Mouse (Mus musculus): ENCODE results near the gene Rfc2. TPM values are rescaled to one million over a fixed set of nuclear protein-coding genes. Genes with fewer than 3 reads are reported as not detected.

The Rfc2 gene
- 326 and 332 TPM in 2 replicates for polyA plus RNA-seq (2015; fragmentation: Nextera tagmentation; extraction: Ambion mirVana)

GRCm38 (mm10) chr5:134581146-134581545 lies at the start of gene Rfc2:
Gene Rfc2, plus strand, starts transcription at chr5:134581366.
- WGBS = 75% methylated on average over 5 of the region's 5 CpGs
- peak within 1 kb of the TSS; percentile 30; the same call in 1 of the 2 replicates for H3K27ac ChIP-seq

GRCm38 (mm10) chr5:134531585-134531984 lies 49.6 kb upstream of the Rfc2 start:
- H3K36me3 ChIP-seq = peaks cover 66% of the 10 kb centered on the region
- whole genome bisulfite sequencing = 91% methylated on average over 9 of the region's 9 CpGs
- no peak overlapping the region for H3K4me2 ChIP-seq
- no peak overlapping the region for H3K27ac ChIP-seq
- H3K4me3 ChIP-seq = no peak overlapping the region
- H3K9ac ChIP-seq = no peak overlapping the region
- H3K9me3 ChIP-seq = no peaks in the 10 kb centered on the region
- no peaks in the 10 kb centered on the region for H3K27me3 ChIP-seq
- H3K4me1 ChIP-seq = peaks cover 7% of the 10 kb centered on the region
- ATAC-seq (ENCODE audit: insufficient number of reproducible peaks, insufficient read depth, low FRiP score, low TSS enrichment, low read depth) = no peak

More at GRCm38 (mm10) chr5:134581146-134581545, at the start of gene Rfc2:
- Histone ChIP-seq H3K27me3 (no peaks in the 10 kb centered on the region), H3K4me3 (no peak within 1 kb of the TSS), H3K4me1 (peaks cover 13% of the 10 kb centered on the region), H3K9me3 (no peaks in the 10 kb centered on the region), H3K36me3 (0 out of 2 replicates have a peak, but pooled peaks cover under 1% of the 10 kb centered on the region), H3K4me2 (no peak within 1 kb of the TSS), H3K9ac (no peak within 1 kb of the TSS)
- no peak for ATAC-seq (ENCODE audit: insufficient number of reproducible peaks, insufficient read depth, low FRiP score, low TSS enrichment, low read depth)

- peaks cover 72% of the 10 kb centered on the region for H3K36me3 ChIP-seq
- no peak overlapping the region for H3K9ac ChIP-seq
These were observed 48.7 kb upstream of the Rfc2 start for GRCm38 (mm10) chr5:134532417-134532816.

GRCm38 (mm10) chr5:134536036-134536435 lies 45.1 kb upstream of the Rfc2 start:
- 86% methylated on average over 6 of the region's 6 CpGs for WGBS
- Histone ChIP-seq H3K27ac (no peak overlapping the region), H3K27me3 (no peaks in the 10 kb centered on the region), H3K9ac (no peak overlapping the region), H3K36me3 (peaks cover 75% of the 10 kb centered on the region), H3K9me3 (peaks cover 5% of the 10 kb centered on the region; the same call in 1 of the 2 replicates), H3K4me2 (no peak overlapping the region), H3K4me3 (no peak overlapping the region), H3K4me1 (peaks cover 13% of the 10 kb centered on the region)
- ATAC-seq (ENCODE audit: insufficient number of reproducible peaks, insufficient read depth, low FRiP score, low TSS enrichment, low read depth) = no peak

More at GRCm38 (mm10) chr5:134532417-134532816, 48.7 kb upstream of the Rfc2 start:
- 96% methylated on average over 6 of the region's 6 CpGs for WGBS
- Histone ChIP-seq H3K4me2 (no peak overlapping the region), H3K4me1 (peaks cover 7% of the 10 kb centered on the region), H3K4me3 (no peak overlapping the region), H3K27ac (no peak overlapping the region), H3K9me3 (no peaks in the 10 kb centered on the region), H3K27me3 (no peaks in the 10 kb centered on the region)
- ATAC-seq (ENCODE audit: insufficient number of reproducible peaks, insufficient read depth, low FRiP score, low TSS enrichment, low read depth) = no peak

GRCm38 (mm10) chr5:134539891-134540290 lies 41.3 kb upstream of the Rfc2 start:
- H3K4me2 ChIP-seq = no peak overlapping the region
- peak overlapping the region; percentile 66 for H3K27ac ChIP-seq
- peaks cover 45% of the 10 kb centered on the region for H3K36me3 ChIP-seq
- H3K9ac ChIP-seq = 0 out of 2 replicates have a peak overlapping the region, but pooled peaks have one; percentile 11
- H3K4me1 ChIP-seq = peaks cover 26% of the 10 kb centered on the region
- H3K9me3 ChIP-seq = peaks cover 5% of the 10 kb centered on the region; the same call in 1 of the 2 replicates
- H3K4me3 ChIP-seq = no peak overlapping the region
- ATAC-seq (ENCODE audit: insufficient number of reproducible peaks, insufficient read depth, low FRiP score, low TSS enrichment, low read depth) = no peak
- WGBS = 10% methylated on average over 3 of the region's 3 CpGs
- no peaks in the 10 kb centered on the region for H3K27me3 ChIP-seq

GRCm38 (mm10) chr5:134540881-134541280 lies 40.3 kb upstream of the Rfc2 start:
- no peaks in the 10 kb centered on the region for H3K27me3 ChIP-seq
- H3K9ac ChIP-seq = 0 out of 2 replicates have a peak overlapping the region, but pooled peaks have one; percentile 12
- H3K27ac ChIP-seq = peak overlapping the region; percentile 66; the same call in 1 of the 2 replicates
- H3K36me3 ChIP-seq = peaks cover 36% of the 10 kb centered on the region
- ATAC-seq (ENCODE audit: insufficient number of reproducible peaks, insufficient read depth, low FRiP score, low TSS enrichment, low read depth) = no peak
- peaks cover 5% of the 10 kb centered on the region; the same call in 1 of the 2 replicates for H3K9me3 ChIP-seq
- H3K4me3 ChIP-seq = no peak overlapping the region
- WGBS = 53% methylated on average over 6 of the region's 6 CpGs
- peaks cover 26% of the 10 kb centered on the region for H3K4me1 ChIP-seq
- H3K4me2 ChIP-seq = no peak overlapping the region

- H3K9me3 ChIP-seq = peaks cover 5% of the 10 kb centered on the region; the same call in 1 of the 2 replicates
- H3K4me1 ChIP-seq = peaks cover 26% of the 10 kb centered on the region
- no peak overlapping the region for H3K27ac ChIP-seq
- no peaks in the 10 kb centered on the region for H3K27me3 ChIP-seq
- no peak overlapping the region for H3K9ac ChIP-seq
- H3K36me3 ChIP-seq = peaks cover 35% of the 10 kb centered on the region
- no peak overlapping the region for H3K4me3 ChIP-seq
- no peak for ATAC-seq (ENCODE audit: insufficient number of reproducible peaks, insufficient read depth, low FRiP score, low TSS enrichment, low read depth)
- 28% methylated on average over 7 of the region's 7 CpGs for WGBS
- no peak overlapping the region for H3K4me2 ChIP-seq
These were observed 39.5 kb upstream of the Rfc2 start for GRCm38 (mm10) chr5:134541640-134542039.

- no peak overlapping the region for H3K9ac ChIP-seq
- no peak overlapping the region for H3K4me2 ChIP-seq
- no peaks in the 10 kb centered on the region for H3K27me3 ChIP-seq
- 64% methylated on average over 19 of the region's 19 CpGs for WGBS
- H3K36me3 ChIP-seq = peaks cover 12% of the 10 kb centered on the region; the same call in 1 of the 2 replicates
- H3K4me1 ChIP-seq = peaks cover 45% of the 10 kb centered on the region
- ATAC-seq (ENCODE audit: insufficient number of reproducible peaks, insufficient read depth, low FRiP score, low TSS enrichment, low read depth) = no peak
- no peak overlapping the region for H3K4me3 ChIP-seq
- no peak overlapping the region for H3K27ac ChIP-seq
- no peaks in the 10 kb centered on the region for H3K9me3 ChIP-seq
These were observed 36.5 kb upstream of the Rfc2 start for GRCm38 (mm10) chr5:134544516-134545241.

GRCm38 (mm10) chr5:134545242-134545629 lies 35.9 kb upstream of the Rfc2 start:
- WGBS = 61% methylated on average over 3 of the region's 3 CpGs
- no peaks in the 10 kb centered on the region for H3K9me3 ChIP-seq
- H3K27me3 ChIP-seq = no peaks in the 10 kb centered on the region
- peaks cover 12% of the 10 kb centered on the region; the same call in 1 of the 2 replicates for H3K36me3 ChIP-seq
- H3K4me1 ChIP-seq = peaks cover 45% of the 10 kb centered on the region
- no peak for ATAC-seq (ENCODE audit: insufficient number of reproducible peaks, insufficient read depth, low FRiP score, low TSS enrichment, low read depth)
- H3K4me3 ChIP-seq = no peak overlapping the region
- no peak overlapping the region for H3K4me2 ChIP-seq
- H3K9ac ChIP-seq = no peak overlapping the region
- H3K27ac ChIP-seq = no peak overlapping the region

- 84% methylated on average over 7 of the region's 7 CpGs for WGBS
- ATAC-seq (ENCODE audit: insufficient number of reproducible peaks, insufficient read depth, low FRiP score, low TSS enrichment, low read depth) = no peak
These were observed 34.4 kb upstream of the Rfc2 start for GRCm38 (mm10) chr5:134546790-134547189.

GRCm38 (mm10) chr5:134548306-134548705 lies 32.9 kb upstream of the Rfc2 start:
- no peak overlapping the region for H3K9ac ChIP-seq
- no peaks in the 10 kb centered on the region for H3K9me3 ChIP-seq
- H3K27me3 ChIP-seq = no peaks in the 10 kb centered on the region
- no peak overlapping the region for H3K27ac ChIP-seq
- WGBS = 46% methylated on average over 5 of the region's 5 CpGs
- peaks cover 45% of the 10 kb centered on the region for H3K4me1 ChIP-seq
- no peak overlapping the region for H3K4me2 ChIP-seq
- no peak for ATAC-seq (ENCODE audit: insufficient number of reproducible peaks, insufficient read depth, low FRiP score, low TSS enrichment, low read depth)
- peaks cover 12% of the 10 kb centered on the region; the same call in 1 of the 2 replicates for H3K36me3 ChIP-seq
- no peak overlapping the region for H3K4me3 ChIP-seq

More at GRCm38 (mm10) chr5:134546790-134547189, 34.4 kb upstream of the Rfc2 start:
- Histone ChIP-seq H3K4me3 (no peak overlapping the region), H3K4me1 (peaks cover 42% of the 10 kb centered on the region), H3K36me3 (peaks cover 12% of the 10 kb centered on the region; the same call in 1 of the 2 replicates), H3K9ac (no peak overlapping the region), H3K27ac (no peak overlapping the region), H3K4me2 (no peak overlapping the region), H3K27me3 (no peaks in the 10 kb centered on the region), H3K9me3 (no peaks in the 10 kb centered on the region)

All from embryonic facial prominence, embryonic 13.5 days (tissue).